Mouse (Mus musculus): ENCODE measurements around the gene Golga4.

The Golga4 gene

GRCm38 (mm10) chr9:118621691-118622090, 115.6 kb downstream of the Golga4 start:
- in situ Hi-C loops (cut with MboI, MseI): no loop called here

- in situ Hi-C loops (cut with MboI, MseI): no loop called here
Observed at GRCm38 (mm10) chr9:118622376-118623166, 116.5 kb downstream of the Golga4 start.

- in situ Hi-C loops (cut with MboI, MseI): no loop called here
Observed at GRCm38 (mm10) chr9:118623483-118623882, 117.4 kb downstream of the Golga4 start.

- in situ Hi-C loops (cut with MboI, MseI): no loop called here
Observed at GRCm38 (mm10) chr9:118624146-118624545, 118.1 kb downstream of the Golga4 start.

GRCm38 (mm10) chr9:118629763-118630379, 123.8 kb downstream of the Golga4 start:
- in situ Hi-C loops (cut with MboI, MseI): no loop called here

All from T-helper 17 cell (primary cell).